Mouse (Mus musculus): Measurements from ENCODE around the gene Ifne.

- TF ChIP-seq CTCF (IDR thresholded peaks at IDR 0.05; ENCODE audit: borderline replicate concordance, control insufficient read depth, extremely low read depth, insufficient read depth, low read length, poor library complexity): no peak
- TF ChIP-seq POLR2A (IDR thresholded peaks at IDR 0.05; ENCODE audit: control insufficient read depth, extremely low read depth, insufficient read depth, low read length, poor library complexity): no peak
These were observed 41.3 kb upstream of the Ifne start for GRCm38 (mm10) chr4:88921280-88921679.

Data from thymus, adult 2 months (tissue).